Mouse (Mus musculus) layer of hippocampus, postnatal 10 days (tissue): ENCODE measurements around the gene Dlg5. TPM values are rescaled to one million over a fixed set of nuclear protein-coding genes. Genes with fewer than 3 reads are reported as not detected.

Experiments
- DNase-seq, 2 experiments: peaks; one replicate each; pipeline ENCODE4 v3.0.0; 2021; ENCODE audit warnings: low spot score in 2 of 2
- long read RNA-seq: library from polyadenylated mRNA; stranded (forward); transcript quantifications from one replicate; pipeline ENCODE4 v2.0.0, GENCODE M21; 2023
- total RNA-seq, 2 experiments: library from RNA; stranded (reverse); gene quantifications; 2 replicates each; pipeline ENCODE4 v1.2.3; 2021

Gene Dlg5
- 10 to 100 TPM; 62.2 to 66.0 TPM for total RNA-seq
- long read RNA-seq, full-length matches to known transcripts: 1 of 15 reads
- long read RNA-seq, partial matches to known transcripts: 6 of 15 reads
- long read RNA-seq, other reads (novel, unspliced or antisense): 8 of 15 reads

DNA sequence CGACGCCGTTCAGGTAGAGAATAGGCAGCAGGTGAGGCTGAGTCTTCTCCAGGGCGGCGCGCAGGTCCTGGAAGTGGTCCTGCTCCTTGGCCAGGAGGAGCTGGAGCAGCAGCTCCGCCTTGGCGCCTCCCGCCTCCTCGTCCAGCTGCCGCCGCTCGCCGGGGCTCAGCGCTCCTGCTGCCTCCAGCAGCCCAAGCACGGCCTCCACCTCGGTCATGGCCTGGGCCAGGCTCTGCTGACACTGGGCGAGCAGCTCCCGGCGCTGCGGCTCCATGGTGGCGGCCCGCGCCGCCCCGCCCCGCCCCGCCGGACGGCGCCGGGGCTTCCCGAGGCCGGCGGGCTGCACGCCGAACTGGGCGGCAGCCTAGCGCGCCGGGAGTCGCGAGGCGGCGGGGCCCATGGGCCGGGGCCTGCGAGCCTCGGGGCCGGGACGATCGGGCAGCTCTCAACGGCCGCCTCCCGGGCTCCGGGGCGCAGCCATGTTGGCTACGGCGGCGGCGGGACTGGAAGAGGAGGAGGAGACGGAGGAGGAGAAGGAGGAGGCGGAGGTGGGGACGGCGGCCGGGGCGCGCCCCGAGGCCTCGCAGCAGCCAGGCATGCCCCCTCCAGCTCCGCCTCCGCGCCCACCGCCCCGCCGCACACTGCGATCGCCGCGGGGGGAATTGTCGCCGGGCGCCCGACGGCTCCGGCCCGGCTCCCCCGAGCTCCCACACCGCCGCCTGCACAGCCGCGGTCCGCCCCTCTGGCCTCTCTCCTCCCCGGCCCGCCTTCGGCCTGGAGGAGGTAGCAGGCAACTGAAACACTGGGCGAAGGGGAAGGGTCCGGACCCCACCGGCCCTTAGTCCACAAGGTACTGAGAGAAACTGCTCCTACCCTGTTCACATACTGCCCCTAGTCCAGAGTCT, at the start of gene Dlg5:
Gene Dlg5 (minus strand): TSS at position 744 of the 905 bp plus-strand sequence.
- peak; percentile 60 to 69 for DNase-seq

DNA sequence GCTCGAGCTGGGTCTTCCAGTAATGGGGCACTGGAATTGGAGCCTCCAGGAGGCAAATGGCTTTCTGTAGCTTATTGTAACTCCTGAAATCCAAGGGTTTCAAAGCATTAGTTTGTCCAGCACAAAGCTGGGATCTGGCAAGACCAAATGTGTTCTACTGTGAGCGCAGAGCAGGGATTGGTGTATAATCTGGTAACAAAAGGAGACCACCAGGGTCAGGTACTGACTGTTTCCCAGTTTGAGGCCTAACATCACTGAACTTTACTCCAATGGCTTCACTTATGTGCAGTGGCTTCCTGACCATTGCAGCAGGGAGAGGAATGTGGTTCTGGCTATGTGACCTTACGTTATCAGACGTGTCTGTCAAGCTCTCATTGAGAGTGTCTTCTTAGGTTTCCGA, 47.9 kb upstream of the Dlg5 start:
- DNase-seq: no peak

DNA sequence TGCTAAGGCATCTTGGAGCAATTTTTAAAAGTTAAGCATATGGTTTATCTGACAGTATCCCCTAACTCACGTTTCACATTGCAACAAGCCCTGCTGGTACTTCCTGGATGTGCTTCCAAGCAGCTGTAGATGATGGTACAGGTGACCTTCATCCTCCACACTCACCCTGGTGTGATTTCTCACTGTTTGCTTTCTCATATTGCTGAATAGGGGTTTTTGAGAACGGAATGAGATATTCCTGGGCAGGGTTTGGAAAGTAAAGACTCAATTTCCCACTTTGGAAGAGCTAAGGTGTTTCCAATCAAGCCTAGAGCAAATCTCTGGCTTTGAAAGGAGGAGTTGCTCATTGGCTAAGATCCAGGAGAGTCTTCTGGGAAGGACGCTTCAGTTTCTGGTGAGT, 47.2 kb upstream of the Dlg5 start, which contains the start of gene E330034G19Rik:
Gene E330034G19Rik (plus strand): TSS at position 301 of the 400 bp plus-strand sequence.
- no peak for DNase-seq

- DNase-seq: no peak
These were observed 45.0 kb upstream of the Dlg5 start for GRCm38 (mm10) chr14:24290726-24291125.

DNA sequence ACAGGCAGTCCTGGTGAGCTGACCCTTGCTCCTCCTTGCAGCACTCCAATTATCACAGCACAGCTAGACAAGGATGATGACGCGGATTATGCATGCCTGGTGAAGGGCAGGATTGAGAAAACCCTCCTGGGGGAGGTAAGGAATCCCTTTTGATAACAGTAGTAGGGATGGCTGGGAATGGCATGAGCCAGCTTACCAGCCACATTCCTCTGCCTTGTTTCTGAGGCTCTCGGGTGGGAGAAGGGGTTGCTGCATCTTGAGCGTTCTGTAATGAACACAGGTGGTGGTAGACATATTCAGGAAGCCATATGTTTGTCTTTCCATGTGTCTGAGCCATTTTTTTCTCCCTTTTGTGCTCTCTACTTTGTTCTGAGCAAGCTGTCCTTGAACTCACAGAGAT, 40.4 kb upstream of the Dlg5 start:
- DNase-seq: no peak

GRCm38 (mm10) chr14:24282276-24282675, 36.6 kb upstream of the Dlg5 start:
- DNase-seq: no peak

GRCm38 (mm10) chr14:24281278-24281677, 35.6 kb upstream of the Dlg5 start:
- no peak for DNase-seq

DNA sequence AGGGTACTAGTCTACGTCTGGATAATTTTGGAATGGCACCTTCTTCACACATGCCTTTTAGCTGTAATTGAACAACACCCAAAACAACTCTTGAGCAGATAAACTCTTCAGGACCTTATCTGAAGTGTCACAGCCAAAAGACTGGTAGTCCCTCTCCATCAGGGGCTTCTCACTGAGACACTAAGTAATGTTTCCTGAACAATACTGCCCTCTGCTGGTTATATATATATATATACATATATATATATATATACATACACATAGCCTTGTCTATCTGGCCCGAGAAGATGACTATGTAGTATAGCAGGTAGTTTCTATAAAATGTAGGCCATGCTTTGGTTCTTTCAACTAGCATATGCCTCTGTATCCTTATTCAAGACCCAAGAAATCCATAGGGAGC, 29.8 kb upstream of the Dlg5 start:
- no peak for DNase-seq

GRCm38 (mm10) chr14:24273575-24273974, 27.9 kb upstream of the Dlg5 start:
- peak in 1 of 2 experiments; percentile 34 for DNase-seq

DNA sequence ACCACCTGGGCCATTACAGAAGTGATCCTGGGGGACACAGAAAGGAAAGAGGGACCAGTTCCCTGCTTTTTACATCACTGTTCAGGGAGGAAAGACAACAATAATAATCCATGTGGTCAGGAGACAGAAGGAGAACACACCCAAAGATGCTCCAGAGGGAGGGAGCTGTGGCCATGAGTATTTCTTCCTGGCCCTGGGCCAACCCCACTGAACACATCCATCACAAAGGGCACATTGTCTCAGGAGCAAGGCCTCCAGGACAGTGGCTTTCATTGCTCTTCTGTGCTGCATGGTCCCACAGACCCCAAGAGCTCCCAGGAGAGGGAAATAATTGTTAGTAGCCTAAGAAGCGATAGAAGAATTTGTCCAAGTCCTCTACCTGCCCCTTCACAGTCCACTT, 23.9 kb upstream of the Dlg5 start:
- no peak for DNase-seq

- DNase-seq: peak; percentile 24 to 44
These were observed 17.2 kb upstream of the Dlg5 start for GRCm38 (mm10) chr14:24262915-24263314.

DNA sequence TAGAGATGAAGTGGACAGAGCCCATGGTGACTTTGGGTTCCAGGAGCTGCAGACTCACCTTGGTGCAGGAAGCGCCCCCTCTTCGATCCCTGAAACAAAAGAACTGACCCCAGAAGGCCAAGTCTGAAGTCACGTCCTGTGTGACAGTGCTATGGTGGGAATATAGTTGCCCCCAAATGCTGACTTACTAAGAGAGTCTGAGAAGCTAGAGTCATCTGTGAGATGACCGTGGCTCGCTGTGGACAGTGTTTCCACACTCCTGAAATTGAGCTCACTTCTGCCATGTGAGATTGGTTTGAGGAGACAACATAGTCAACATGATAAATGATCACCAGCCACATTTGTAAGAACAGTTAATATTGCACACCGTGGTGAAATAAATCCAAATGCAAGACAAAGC, 16.7 kb upstream of the Dlg5 start:
- DNase-seq: no peak

- no peak for DNase-seq
These were observed 14.7 kb upstream of the Dlg5 start for GRCm38 (mm10) chr14:24260391-24260790.

- DNase-seq: no peak
These were observed 10.2 kb upstream of the Dlg5 start for GRCm38 (mm10) chr14:24255956-24256355.

GRCm38 (mm10) chr14:24253611-24254202, 8.0 kb upstream of the Dlg5 start:
- DNase-seq: no peak

DNA sequence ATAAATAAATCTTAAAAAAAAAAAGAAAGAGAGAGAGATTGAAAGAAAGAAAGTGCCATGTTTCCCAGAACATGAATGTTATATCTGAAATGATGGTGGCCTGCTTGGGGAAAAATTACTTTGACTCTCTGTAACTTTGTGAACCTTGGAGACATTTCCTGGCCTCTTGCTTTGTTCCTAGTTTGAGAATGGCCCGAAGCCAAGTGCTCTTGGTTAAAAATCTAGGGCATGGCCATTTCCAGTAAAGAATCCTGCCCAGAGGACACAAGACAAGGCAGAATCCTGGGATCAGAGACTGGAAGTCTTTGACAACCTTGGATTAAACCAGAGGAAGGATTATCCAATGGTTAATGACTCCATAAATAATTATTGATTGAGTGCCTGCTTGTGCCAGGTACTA, 5.6 kb upstream of the Dlg5 start:
- no peak for DNase-seq

DNA sequence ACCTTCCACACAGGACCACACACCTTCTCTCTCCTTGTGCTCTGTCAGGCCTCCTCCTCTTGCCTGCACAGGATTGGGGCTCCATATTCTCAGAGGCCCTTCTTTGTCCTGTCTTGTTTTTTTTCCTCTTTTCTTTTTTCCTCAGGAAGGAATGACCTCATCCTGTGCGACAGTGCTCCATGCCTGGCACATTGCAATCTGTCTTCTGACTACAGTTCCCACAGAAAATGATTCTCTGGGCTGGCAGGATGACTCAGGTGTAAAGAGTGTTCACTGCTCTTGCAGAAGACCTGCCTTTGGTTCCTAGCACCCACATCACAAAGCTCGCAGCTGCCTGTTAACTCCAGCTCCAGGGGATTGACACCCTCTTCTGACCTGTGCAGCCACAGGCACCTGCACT, 4.2 kb upstream of the Dlg5 start:
- DNase-seq: no peak

DNA sequence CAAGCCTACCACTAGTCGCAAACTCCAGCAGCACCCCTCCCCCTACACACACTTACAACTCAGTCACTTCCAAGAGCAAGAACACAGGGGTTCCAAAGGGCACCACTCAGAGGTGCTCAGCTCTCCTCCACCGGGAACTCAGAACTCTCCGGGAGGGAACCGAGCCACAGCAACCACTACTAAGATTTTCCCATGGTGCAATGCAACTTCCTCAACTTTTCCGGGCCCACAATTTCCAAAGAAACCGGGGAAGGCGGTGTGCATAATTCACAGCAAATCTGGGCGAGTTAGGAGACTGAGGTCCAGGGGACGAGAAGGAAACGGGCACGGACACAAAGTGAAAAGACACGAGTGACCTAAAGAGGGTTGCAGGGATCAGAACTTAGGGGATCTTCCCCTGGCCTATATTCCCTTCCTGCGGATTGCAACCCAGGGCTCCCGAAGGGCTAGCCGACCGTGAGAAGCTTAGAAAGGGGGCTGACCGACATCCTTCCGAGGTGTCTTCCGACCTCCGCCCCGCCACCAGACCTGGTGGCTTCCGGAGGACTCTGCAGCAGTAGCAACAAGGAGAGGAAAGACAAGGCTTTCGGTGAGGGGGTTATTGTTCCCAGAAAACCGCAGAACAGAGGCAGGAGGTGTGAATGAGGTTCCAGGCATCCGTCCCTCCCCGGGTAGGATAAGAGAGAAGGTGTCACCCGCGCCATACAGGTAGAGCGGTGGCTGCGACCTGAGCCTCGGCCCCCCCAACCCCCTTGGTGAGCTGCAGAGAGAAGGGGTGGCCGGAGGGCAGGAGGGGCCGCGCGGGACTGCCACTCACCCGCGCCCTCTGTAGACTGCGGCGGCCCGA, 1.2 kb downstream of the Dlg5 start:
- DNase-seq: peak in 1 of 2 experiments; percentile 36

- no peak for DNase-seq
These were observed 3.7 kb downstream of the Dlg5 start for GRCm38 (mm10) chr14:24242016-24242415.

GRCm38 (mm10) chr14:24240831-24241230, 4.9 kb downstream of the Dlg5 start:
- no peak for DNase-seq

DNA sequence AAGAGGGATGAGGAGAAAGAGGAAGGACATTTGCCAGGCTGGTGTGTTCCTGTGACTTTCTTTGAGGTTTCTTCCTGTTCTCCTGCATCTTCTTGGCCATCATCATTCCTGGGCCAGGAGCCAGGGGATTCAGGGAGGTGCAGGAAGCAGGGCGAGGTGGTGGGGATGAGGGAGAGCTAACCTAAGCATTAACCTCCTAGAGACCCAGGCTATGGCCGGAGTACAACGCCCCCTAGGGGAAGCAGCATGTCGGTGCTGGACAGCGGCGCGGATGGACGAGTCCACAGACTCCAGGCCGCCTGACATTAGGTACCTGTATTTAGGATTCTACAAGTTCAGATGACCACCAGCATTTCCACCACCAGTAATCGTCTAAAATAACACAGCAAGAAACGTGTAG, 6.1 kb downstream of the Dlg5 start:
- DNase-seq: no peak
